Mouse (Mus musculus) layer of hippocampus, postnatal 14 days (tissue): ENCODE data around the gene Sept5. TPM values are rescaled to one million over a fixed set of nuclear protein-coding genes. Genes with fewer than 3 reads are reported as not detected.

Source experiments
- DNase-seq, 2 experiments: peaks; one replicate each; pipeline ENCODE4 v3.0.0; 2021 to 2022; ENCODE audit warnings: low spot score in 2 of 2, mixed read lengths in 1 of 2
- total RNA-seq, 2 experiments: library from RNA; stranded (reverse); gene quantifications; 2 replicates each; pipeline ENCODE4 v1.2.3; 2021

Sept5 gene
- total RNA-seq, 2 experiments from 2014 or later, result 605 to 622 TPM

GRCm38 (mm10) chr16:18633333-18633732 lies 3.6 kb upstream of the Sept5 start:
- no peak for DNase-seq

DNA sequence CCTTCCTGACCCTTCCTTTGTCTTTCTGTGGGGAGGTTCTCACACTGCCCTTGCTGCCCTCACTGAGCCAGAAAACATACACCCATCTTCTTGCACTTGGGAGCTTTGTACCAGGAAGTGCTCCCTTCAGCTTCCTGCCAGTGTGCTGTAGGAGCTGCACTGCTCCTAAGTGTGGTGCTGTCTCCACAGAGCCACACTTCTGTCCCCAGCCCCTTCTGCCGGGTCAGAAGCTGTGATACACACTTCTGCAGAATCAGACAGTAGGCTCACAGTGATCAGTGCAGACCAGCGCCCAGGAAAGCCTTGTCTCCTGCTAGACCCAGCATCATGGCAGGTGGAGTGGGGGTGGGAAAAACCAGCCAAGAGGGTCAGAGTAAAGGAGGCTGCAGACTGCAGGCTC lies 3.1 kb upstream of the Sept5 start:
- no peak for DNase-seq

- DNase-seq, result peak in 1 of 2 experiments; percentile 65
These were observed 2.3 kb upstream of the Sept5 start for GRCm38 (mm10) chr16:18632059-18632458.

DNA sequence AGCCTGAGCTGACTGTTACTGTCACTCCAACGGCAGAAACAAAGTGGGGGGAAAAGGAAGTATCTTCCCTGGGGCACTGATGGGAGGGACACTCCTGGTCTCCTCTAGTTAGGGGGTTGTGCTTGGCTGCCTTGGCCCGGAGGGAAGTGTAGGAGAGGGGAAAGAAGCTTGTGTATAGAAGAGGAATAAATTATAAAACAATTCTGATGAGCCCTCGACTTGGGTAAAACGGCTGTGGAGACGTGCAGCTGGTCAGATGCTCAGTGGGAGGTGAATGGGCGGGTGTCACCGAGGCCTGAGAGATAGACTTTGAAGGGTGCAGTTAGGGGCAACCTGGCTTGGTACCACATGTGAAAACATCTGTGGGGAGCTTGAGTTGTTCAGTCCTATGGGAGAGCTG lies 1.4 kb upstream of the Sept5 start:
- DNase-seq, result no peak

DNA sequence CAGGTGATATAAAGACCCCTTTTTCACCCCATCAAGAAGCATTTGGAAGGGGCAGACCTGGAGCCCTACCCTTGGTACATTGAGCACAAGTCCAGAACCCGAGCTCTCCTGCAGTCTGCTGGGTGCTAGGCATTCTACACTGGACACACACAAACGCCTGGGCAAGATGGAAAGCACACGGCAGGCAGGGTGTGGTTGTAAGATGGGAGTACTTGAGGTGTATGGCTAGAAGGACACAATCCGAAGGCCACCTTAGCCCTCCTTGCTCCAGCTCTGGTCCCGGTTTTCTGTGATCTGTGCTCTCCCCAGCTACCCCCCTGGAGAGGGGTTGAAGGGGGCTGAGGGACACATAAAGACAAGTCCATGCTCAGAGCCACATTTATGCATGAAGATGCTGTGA lies 537 bp upstream of the Sept5 start:
- DNase-seq, result no peak

GRCm38 (mm10) chr16:18628948-18629340 lies 810 bp downstream of the Sept5 start:
- no peak for DNase-seq

DNA sequence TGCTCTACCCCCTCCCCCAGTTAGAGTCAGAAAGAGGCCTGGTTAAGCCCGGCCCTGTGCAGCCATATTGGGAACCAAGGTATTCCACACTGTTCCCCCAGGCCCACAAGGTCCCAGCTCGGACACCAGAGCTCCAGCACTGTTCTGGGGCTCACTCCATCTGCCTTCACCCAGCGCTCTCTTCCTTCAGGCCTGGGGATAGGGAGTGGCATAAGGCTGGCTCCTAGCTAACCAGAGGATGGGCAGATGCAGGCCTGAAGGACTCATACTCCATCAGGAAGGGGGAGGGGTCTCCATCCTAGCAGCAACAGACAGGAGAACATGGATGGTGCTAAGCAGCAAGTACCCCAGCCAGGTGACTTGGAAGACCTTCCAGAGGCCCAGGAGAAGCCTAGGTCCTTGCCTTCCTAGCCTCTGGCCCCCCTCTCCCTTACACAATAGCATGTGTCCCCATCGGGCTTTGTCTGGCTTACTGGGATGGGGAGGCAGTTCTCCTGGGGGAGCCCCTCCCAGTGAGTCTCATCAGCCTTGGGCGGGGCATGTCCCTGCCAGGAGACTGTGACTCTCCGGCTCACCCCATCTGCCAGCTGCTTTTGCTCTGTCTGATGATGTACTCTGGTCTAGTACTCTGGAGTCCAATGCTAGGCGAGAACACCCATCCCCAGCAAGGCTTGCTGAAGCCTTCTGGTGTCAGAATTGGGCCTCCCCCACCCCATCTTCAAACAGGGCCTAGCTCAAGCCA lies 1.4 kb downstream of the Sept5 start:
- DNase-seq, result peak in 1 of 2 experiments; percentile 22

DNA sequence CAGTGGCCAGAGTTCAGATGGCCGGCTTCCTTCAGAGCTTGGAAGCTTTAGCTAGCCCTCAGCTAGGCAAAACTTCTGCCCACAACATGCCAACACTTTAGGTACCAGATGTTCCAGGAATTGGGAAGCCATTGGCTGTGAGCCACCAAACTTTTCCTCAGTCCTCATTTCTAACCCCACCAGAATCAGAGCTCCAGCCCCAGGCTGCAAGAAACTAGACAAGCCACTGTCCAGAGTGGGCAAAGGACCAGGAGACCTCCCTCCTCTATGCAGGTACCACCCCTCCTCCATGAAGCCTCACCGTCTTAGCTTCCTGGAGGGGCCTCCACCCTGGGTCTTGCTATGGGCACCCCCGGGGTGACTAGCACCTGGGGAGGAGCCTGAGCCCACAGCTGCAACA lies 2.6 kb downstream of the Sept5 start:
- DNase-seq, result peak in 1 of 2 experiments; percentile 44

GRCm38 (mm10) chr16:18626376-18626878 lies 3.3 kb downstream of the Sept5 start, which contains the start of gene Gm49601:
Gm49601 (minus strand) TSS chr16:18626427.
- peak; percentile 85 to 88 for DNase-seq

- peak; percentile 64 to 65 for DNase-seq
These were observed 3.9 kb downstream of the Sept5 start for GRCm38 (mm10) chr16:18625791-18626311.

DNA sequence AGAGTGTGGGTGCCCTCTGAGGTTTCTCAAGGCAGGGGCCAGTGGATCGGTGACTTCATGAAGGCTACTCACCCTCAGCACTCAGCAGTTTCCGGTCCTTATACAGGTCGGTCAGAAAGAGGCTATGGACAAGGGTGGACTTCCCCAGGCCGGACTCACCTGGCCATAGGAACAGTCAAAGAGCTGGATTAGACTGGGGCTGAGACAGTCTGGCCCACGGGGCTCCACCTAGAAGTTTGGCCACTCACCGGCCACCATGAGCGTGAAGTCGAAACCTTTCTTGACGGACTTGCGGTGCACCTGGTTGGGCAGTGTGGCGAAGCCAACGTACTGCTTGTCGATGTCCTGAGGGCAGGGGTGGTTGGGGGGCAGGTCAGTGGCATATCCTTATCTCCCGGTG lies 4.7 kb downstream of the Sept5 start:
- DNase-seq, result no peak

DNA sequence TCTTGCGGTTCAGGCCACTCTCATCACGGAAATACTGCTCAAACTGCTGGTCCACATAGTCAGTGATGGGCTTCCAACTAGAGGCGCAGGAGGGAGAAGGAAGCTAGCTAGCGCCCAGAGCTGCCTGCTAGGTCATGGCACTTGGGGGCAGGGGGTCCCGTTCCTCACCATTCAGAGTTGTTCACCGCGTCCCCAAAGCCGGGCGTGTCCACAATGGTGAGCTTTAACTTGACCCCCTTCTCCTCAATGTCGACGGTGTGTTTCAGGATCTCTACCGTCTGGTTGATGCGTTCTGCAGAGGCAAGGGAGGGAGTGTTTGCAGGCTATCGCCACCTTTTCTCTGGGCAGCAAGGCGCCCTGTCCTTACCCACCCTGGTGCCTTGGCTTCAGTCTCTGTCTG lies 5.1 kb downstream of the Sept5 start:
- DNase-seq, result no peak

GRCm38 (mm10) chr16:18623751-18624540 lies 5.8 kb downstream of the Sept5 start:
- DNase-seq, result peak in 1 of 2 experiments; percentile 24

- no peak for DNase-seq
These were observed 6.6 kb downstream of the Sept5 start for GRCm38 (mm10) chr16:18622916-18623750.

- DNase-seq, result no peak
These were observed 7.7 kb downstream of the Sept5 start, which contains the start of gene Gp1bb for GRCm38 (mm10) chr16:18622019-18622418. Gp1bb (minus strand) TSS chr16:18622403.

DNA sequence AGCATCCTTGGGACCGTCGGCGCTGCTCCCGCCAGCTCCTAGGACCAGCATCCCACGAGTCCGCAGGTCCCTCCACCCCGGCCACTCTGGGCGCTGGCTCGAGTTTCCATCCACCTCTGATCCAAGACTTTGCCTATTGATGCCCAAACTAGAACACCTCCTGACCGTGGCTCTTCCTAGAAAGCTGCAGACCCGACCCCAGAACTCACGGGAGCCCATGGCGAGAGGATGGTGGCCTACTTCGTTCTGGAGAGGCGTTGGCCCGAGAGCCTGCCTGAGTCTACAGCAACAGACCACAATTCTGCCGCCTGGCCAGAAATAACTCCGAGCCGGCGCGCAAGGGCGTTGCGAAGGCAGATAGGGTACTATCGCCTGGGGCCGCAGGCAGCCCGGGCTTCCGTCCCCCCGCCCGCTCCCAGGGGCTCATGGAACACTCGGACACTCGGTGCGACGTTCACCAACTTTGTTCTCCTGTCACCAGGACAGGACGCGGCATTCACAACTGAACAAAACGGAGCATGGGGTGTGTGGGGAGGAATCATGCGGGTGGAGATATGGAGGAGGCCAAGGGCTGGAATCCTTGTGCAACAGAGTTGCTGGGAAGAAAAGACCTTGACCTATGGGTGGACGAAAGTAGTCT lies 8.3 kb downstream of the Sept5 start:
- DNase-seq, result peak in 1 of 2 experiments; percentile 39

GRCm38 (mm10) chr16:18620601-18621361 lies 9.0 kb downstream of the Sept5 start:
- peak; percentile 61 to 62 for DNase-seq

DNA sequence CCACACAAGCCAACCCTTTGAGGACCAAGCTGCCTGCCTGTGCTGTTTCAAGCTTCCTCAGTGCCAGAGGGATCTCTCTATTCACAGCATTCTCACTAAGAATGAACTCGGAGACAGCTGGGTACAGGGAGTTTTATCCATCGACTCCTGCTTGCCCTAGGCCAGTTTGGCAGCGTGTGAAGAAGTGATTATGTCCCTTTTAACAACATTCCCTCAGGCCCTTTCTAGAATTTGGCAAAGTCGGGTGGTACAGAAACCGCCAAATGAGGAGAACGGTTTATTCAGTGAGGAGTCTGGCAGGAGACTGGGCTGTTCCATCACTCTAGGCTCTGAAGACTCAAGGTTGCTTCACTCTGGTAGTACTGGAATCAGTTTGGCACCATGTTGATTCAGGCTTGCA lies 9.6 kb downstream of the Sept5 start:
- DNase-seq, result peak in 1 of 2 experiments; percentile 73

- DNase-seq, result no peak
These were observed 10.6 kb downstream of the Sept5 start for GRCm38 (mm10) chr16:18619110-18619509.

DNA sequence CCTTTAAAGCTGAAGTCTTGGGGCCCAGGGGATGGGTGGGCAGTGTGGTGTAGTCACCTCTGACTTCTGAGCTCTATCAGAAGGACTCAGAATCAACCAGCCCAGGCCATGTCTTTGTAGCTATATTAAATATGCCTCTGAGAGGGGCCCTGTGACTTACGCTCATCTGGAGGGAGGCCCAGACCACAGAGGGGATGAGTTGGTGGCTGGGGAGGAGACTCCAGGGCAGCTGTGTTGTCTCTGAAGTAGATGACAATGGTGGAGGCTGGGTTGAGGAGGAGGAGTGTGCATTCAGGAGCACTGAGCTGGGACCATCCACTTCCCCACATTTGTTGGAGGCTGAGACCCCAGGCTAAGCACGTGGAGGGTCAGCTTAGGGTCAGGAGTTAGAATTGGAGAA lies 11.5 kb downstream of the Sept5 start:
- no peak for DNase-seq
